Mouse (Mus musculus) C2C12 (cell line): ENCODE results near the gene Baiap2l1. TPM values are rescaled to one million over a fixed set of nuclear protein-coding genes. Genes with fewer than 3 reads are reported as not detected.
A peak's percentile ranks its signal among the peaks of the same experiment; 100 is the strongest.

Experiments used
- H3K27me3 ChIP-seq: one replicate; pipeline ENCODE4 v1.6.1; 2011; ENCODE audit not compliant: control insufficient read depth, insufficient read depth, insufficient read length
- H3K36me3 ChIP-seq: one replicate; pipeline ENCODE4 v1.6.1; 2011; ENCODE audit not compliant: control insufficient read depth, insufficient read depth
- H3K4me3 ChIP-seq: one replicate; pipeline ENCODE4 v1.5.1; 2011; ENCODE audit warnings: mild to moderate bottlenecking, control low read depth; ENCODE audit not compliant: poor library complexity, insufficient read depth, severe bottlenecking
- H3K79me2 ChIP-seq: one replicate; pipeline ENCODE4 v1.6.1; 2011; ENCODE audit not compliant: control insufficient read depth, insufficient read depth
- H3K79me3 ChIP-seq: one replicate; pipeline ENCODE4 v1.6.1; 2011; ENCODE audit warnings: low read depth, control low read depth
- H3ac ChIP-seq: one replicate; pipeline ENCODE3; 2011; ENCODE audit warnings: low read depth; ENCODE audit not compliant: control insufficient read depth, insufficient read length
- CEBPB ChIP-seq: IDR thresholded peaks from one replicate; pipeline ENCODE4 v1.6.1; 2011; ENCODE audit warnings: low read depth, mild to moderate bottlenecking, control low read depth, moderate library complexity
- CTCF ChIP-seq: IDR thresholded peaks from one replicate; pipeline ENCODE4 v1.5.1; 2011; ENCODE audit not compliant: control insufficient read depth, insufficient read depth, insufficient read length
- FOSL1 ChIP-seq: IDR thresholded peaks from one replicate; pipeline ENCODE4 v1.8.0; 2011; ENCODE audit warnings: mild to moderate bottlenecking, low read length; ENCODE audit not compliant: poor library complexity, insufficient read depth, severe bottlenecking
- MAX ChIP-seq: IDR thresholded peaks from one replicate; pipeline ENCODE4 v1.6.1; 2011; ENCODE audit warnings: mild to moderate bottlenecking, control low read depth
- MYOD1 ChIP-seq: IDR thresholded peaks from one replicate; pipeline ENCODE4 v1.6.1; 2011; ENCODE audit warnings: low read depth; ENCODE audit not compliant: control insufficient read depth, insufficient read length
- MYOG ChIP-seq: IDR thresholded peaks from one replicate; pipeline ENCODE4 v1.6.1; 2011; ENCODE audit not compliant: control insufficient read depth, insufficient read length; ENCODE audit errors: extremely low read depth
- USF1 ChIP-seq: IDR thresholded peaks from one replicate; pipeline ENCODE4 v1.6.1; 2011; ENCODE audit warnings: low read depth, mild to moderate bottlenecking, control low read depth, moderate library complexity
- polyA plus RNA-seq: library from polyadenylated mRNA; unstranded; fragments of >200 nt; fragmentation: generic; extraction: Trizol; gene quantifications from one replicate; pipeline ENCODE4 v1.2.1, GENCODE M21; 2012; ENCODE audit warnings: missing spikeins

Baiap2l1 gene
- polyA plus RNA-seq, 1 experiment: 18.9 TPM

- no peak for TF ChIP-seq MYOG
- TF ChIP-seq CTCF: no peak
- TF ChIP-seq MAX: no peak
- no peak for TF ChIP-seq CEBPB
- no peak for TF ChIP-seq USF1
- TF ChIP-seq FOSL1: no peak
These were observed 396 bp downstream of the Baiap2l1 start for GRCm38 (mm10) chr5:144357551-144357880.

DNA sequence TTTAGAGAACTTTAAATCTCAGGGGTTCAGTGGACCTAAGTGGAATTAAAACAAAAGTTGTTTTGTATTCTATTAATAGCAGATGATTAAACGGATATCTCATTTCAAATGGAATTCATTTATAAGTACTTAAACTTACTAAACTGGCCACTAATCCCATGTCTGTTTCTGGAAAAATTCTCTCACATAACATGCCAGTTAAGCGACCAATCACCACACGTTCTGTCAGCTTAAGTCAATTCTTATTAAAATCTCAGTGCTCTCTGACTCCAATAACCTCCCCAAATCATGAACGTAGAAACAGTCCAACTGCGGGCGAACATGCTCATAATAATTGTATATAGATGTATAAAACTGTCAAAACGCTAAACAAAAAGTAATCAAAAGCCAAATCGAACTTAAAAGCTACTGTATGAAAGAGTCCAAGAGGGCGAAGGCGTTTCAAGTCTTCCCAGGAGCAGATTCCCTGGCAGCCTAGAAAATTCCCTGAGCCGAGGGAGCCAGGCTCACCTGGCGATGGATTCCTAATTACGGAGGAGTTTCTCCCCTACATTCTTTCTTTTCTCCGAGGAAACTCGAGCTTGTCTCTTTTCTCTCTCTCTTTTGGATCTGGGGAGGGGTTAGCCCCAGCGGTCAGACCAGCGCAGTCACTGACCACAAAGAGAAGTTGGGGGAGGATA is 996 bp downstream of the Baiap2l1 start:
- Histone ChIP-seq H3ac (peak overlapping the region; percentile 77), H3K79me2 (peaks cover 54% of the 10 kb centered on the region), H3K4me3 (peak overlapping the region; percentile 49), H3K79me3 (peaks cover 13% of the 10 kb centered on the region), H3K27me3 (no peaks in the 10 kb centered on the region), H3K36me3 (no peaks in the 10 kb centered on the region)
- TF ChIP-seq USF1: no peak

More at GRCm38 (mm10) chr5:144357551-144357880, 396 bp downstream of the Baiap2l1 start:
- Histone ChIP-seq H3K79me3 (peaks cover 13% of the 10 kb centered on the region), H3ac (peak overlapping the region; percentile 77), H3K36me3 (no peaks in the 10 kb centered on the region), H3K4me3 (peak overlapping the region; percentile 49), H3K79me2 (peaks cover 48% of the 10 kb centered on the region), H3K27me3 (no peaks in the 10 kb centered on the region)

DNA sequence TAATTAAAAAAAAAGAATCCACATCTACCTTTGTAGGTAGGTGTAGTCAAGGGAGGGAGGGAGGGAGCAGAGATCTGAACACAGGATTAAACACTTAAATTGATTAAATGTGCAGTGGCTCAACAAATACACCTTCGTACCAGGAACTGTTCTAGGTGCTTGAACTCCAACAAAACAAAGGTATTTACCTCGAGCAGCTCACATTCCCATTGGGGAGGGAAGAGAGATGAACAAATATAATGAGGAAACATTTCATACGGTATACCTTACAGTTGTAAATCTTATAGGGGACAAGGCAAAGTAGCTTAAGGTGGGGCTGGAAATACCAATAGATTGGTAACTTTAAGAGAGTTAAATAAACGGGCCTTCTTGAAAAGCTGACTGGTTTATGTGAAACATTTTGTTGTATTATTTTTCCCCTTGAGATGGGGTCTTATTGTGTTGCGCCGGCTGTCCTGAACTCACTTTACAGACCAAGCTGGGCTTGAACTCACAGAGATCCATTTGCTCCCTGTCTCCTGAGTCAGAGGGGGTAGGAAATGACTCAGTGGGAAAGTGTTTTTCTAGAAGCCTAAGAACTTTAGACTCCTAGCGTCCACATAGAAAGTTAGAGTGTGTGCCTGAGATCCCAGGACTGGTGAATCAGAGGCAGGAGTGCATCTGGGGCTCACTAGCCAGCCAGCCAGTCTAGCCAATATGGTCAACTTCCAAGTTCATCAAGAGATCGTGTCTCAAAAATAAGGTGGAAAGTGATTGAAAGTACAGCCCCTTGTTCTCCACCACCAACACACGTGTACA is 5.5 kb downstream of the Baiap2l1 start:
- H3K79me3 ChIP-seq: peaks cover 29% of the 10 kb centered on the region
- no peaks in the 10 kb centered on the region for H3K36me3 ChIP-seq
- TF ChIP-seq FOSL1 (no peak), CTCF (no peak), MAX (no peak), MYOD1 (no peak), USF1 (no peak), MYOG (no peak), CEBPB (no peak)
- H3K27me3 ChIP-seq: no peaks in the 10 kb centered on the region
- peaks cover 78% of the 10 kb centered on the region for H3K79me2 ChIP-seq
- H3ac ChIP-seq: no peak overlapping the region
- no peak overlapping the region for H3K4me3 ChIP-seq

DNA sequence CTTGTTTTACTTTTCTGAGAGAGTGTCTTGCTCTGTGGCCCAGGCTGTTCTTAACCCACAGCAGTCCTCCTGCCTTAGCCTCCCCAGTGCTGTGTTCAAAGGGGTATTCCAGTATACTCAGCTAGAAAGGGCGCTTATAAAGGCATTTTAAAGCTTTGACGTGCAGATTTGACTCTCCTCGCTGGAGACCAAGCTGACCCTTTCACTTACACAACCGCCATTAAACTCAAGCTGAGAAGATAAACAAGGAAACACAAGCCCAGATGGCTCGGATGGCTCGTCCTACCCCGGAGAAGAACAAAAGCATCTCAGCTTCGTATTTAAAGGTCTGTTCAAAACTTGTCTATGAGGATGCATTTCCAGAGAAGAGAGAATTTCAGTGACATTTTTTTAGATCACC is 6.7 kb downstream of the Baiap2l1 start:
- H3K27me3 ChIP-seq: no peaks in the 10 kb centered on the region
- no peak for TF ChIP-seq MYOD1
- TF ChIP-seq FOSL1: no peak
- TF ChIP-seq CTCF: no peak
- TF ChIP-seq MYOG: no peak
- no peak for TF ChIP-seq MAX
- no peak for TF ChIP-seq CEBPB
- peaks cover 79% of the 10 kb centered on the region for H3K79me2 ChIP-seq
- H3K79me3 ChIP-seq: peaks cover 27% of the 10 kb centered on the region
- H3K36me3 ChIP-seq: no peaks in the 10 kb centered on the region
- H3K4me3 ChIP-seq: no peak overlapping the region
- no peak overlapping the region for H3ac ChIP-seq

GRCm38 (mm10) chr5:144344592-144344991 is 13.3 kb downstream of the Baiap2l1 start:
- Histone ChIP-seq H3K79me3 (peaks cover 13% of the 10 kb centered on the region), H3K4me3 (no peak overlapping the region), H3K27me3 (no peaks in the 10 kb centered on the region), H3K79me2 (peaks cover 50% of the 10 kb centered on the region), H3ac (no peak overlapping the region), H3K36me3 (no peaks in the 10 kb centered on the region)
- TF ChIP-seq FOSL1 (no peak), MAX (peak; percentile 29), MYOD1 (peak; percentile 78), USF1 (peak; percentile 81)

DNA sequence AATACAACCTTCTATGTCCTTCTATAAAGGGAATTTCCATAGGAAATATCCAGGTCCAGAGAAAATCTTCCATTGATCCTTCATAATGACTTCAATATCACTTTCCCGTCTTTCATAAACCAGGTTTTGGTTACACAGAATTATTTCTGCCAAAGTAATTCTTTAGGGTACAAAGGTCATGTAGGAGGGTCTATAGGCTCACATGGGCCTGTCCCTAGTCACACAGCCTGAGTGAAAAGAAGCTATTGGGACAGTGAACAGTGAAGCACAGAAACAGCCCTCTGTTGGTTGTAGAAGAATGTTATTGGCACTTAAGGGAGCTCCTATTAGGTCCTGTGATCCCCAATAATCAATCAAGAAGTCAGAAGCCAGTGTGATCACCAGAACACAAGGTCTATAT is 16.8 kb downstream of the Baiap2l1 start:
- Histone ChIP-seq H3K4me3 (no peak overlapping the region), H3K36me3 (no peaks in the 10 kb centered on the region), H3K27me3 (no peaks in the 10 kb centered on the region), H3K79me2 (peaks cover 40% of the 10 kb centered on the region), H3ac (no peak overlapping the region), H3K79me3 (peaks cover 3% of the 10 kb centered on the region)
- no peak for TF ChIP-seq MYOD1
- TF ChIP-seq USF1: no peak
- TF ChIP-seq MYOG: no peak
- TF ChIP-seq FOSL1: no peak
- TF ChIP-seq CTCF: no peak
- TF ChIP-seq MAX: no peak
- TF ChIP-seq CEBPB: no peak
